Mouse (Mus musculus): ENCODE data around the gene Ddb1. TPM values are rescaled to one million over a fixed set of nuclear protein-coding genes. Genes with fewer than 3 reads are reported as not detected.

Ddb1 gene
- total and polyA plus RNA-seq, 3 experiments: 299 to 406 (median 319) TPM

- DNase-seq (ENCODE audit: extremely low read depth): no peak
- H3K79me2 ChIP-seq (replicated peaks; ENCODE audit: control insufficient read depth, extremely low read depth, insufficient read depth, poor library complexity, severe bottlenecking): no peaks in the 10 kb centered on the region
- no peak overlapping the region for H3K27ac ChIP-seq (ENCODE audit: insufficient read depth, low read depth)
- TF ChIP-seq RCOR1 (conservative IDR thresholded peaks at IDR 0.05; ENCODE audit: low read depth, low read length): no peak
- TF ChIP-seq PAX5 (IDR thresholded peaks at IDR 0.05; ENCODE audit: low read length): no peak
- TF ChIP-seq RAD21 (IDR thresholded peaks at IDR 0.05; ENCODE audit: low read depth, low read length): no peak
- no peak for TF ChIP-seq HCFC1 (IDR thresholded peaks at IDR 0.05; ENCODE audit: low read depth, low read length)
- TF ChIP-seq E2F4 (IDR thresholded peaks at IDR 0.05; ENCODE audit: insufficient replicate concordance, low read depth, low read length): no peak
- TF ChIP-seq CHD1 (IDR thresholded peaks at IDR 0.05; ENCODE audit: low read depth, low read length): no peak
- TF ChIP-seq ZMIZ1 (IDR thresholded peaks at IDR 0.05; ENCODE audit: low read depth, low read length): no peak
- TF ChIP-seq ZNF384 (IDR thresholded peaks at IDR 0.05; ENCODE audit: low read depth, low read length): no peak
- in situ Hi-C loops (cut with MboI; ENCODE audit: low pct_ligation_motif_present, low pct_unique_long_range_greater_than_20kb, low sequenced_read_pairs): loop anchor here (5.0 to 10.0 kb wide), 2 partner anchors 35 to 293 kb away; no protein-coding TSS in a partner anchor
- no peak overlapping the region for H3K4me3 ChIP-seq (replicated peaks in 1 of 3; ENCODE audit: low read depth in 2 of 3, low read length in 2 of 3, poor library complexity in 1 of 3)
- H3K4me1 ChIP-seq (ENCODE audit: control insufficient read depth in 1 of 2, insufficient read depth in 2 of 2): peaks cover 7 to 17% of the 10 kb centered on the region in 2 experiments
- no peaks in the 10 kb centered on the region for H3K27me3 ChIP-seq (replicated peaks)
- dilution Hi-C loops (cut with MboI; ENCODE audit: extremely low pct_ligation_motif_present, extremely low pct_unique_long_range_greater_than_20kb, low sequenced_read_pairs): no loop called here
- H3K4me2 ChIP-seq (ENCODE audit: insufficient read depth, low read depth, poor library complexity, severe bottlenecking): no peak overlapping the region
- no peak overlapping the region for H3K9ac ChIP-seq (ENCODE audit: insufficient read depth, low read depth)
- H3K36me3 ChIP-seq (replicated peaks in 1 of 2; ENCODE audit: control insufficient read depth in 1 of 2, insufficient read depth in 1 of 2, low read length in 1 of 2): no peaks in the 10 kb centered on the region
- no peaks in the 10 kb centered on the region for H3K9me3 ChIP-seq (replicated peaks; ENCODE audit: low read length)
These were observed 66.8 kb downstream of the Ddb1 start for GRCm38 (mm10) chr19:10671854-10672417.

DNA sequence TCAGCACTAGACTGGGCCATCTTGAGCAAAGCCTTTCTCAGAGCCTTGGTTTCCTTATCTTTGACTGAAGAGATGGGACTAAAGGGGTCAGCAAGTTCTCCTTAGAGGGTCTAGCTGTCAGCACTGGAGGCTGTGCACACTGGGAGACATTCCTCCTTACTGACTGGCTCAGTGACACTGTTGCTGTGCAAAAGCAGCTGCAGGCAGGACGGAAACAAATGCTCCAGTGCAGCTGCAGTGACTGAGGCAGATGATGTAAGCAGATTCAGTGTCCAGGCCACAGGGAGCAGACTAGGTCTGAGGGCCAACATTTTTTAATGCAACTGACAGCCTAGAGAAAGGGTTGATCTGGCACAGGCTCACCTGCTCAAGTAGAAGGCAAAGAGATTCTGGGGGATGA lies 68.1 kb downstream of the Ddb1 start:
- no peak overlapping the region for H3K4me2 ChIP-seq (ENCODE audit: insufficient read depth, low read depth, poor library complexity, severe bottlenecking)
- TF ChIP-seq MXI1 (IDR thresholded peaks at IDR 0.05; ENCODE audit: low read depth, low read length) (no peak), EP300 (IDR thresholded peaks at IDR 0.05; ENCODE audit: low read length) (no peak), PAX5 (IDR thresholded peaks at IDR 0.05; ENCODE audit: low read length) (no peak)
- H3K4me1 ChIP-seq (ENCODE audit: control insufficient read depth in 1 of 2, insufficient read depth in 2 of 2): peaks cover 7 to 16% of the 10 kb centered on the region in 2 experiments
- no peaks in the 10 kb centered on the region for H3K27me3 ChIP-seq (replicated peaks)
- H3K27ac ChIP-seq (ENCODE audit: insufficient read depth, low read depth): no peak overlapping the region
- no peaks in the 10 kb centered on the region for H3K9me3 ChIP-seq (replicated peaks; ENCODE audit: low read length)
- DNase-seq (ENCODE audit: extremely low read depth): no peak
- no peaks in the 10 kb centered on the region for H3K36me3 ChIP-seq (replicated peaks in 1 of 2; ENCODE audit: control insufficient read depth in 1 of 2, insufficient read depth in 1 of 2, low read length in 1 of 2)
- dilution Hi-C loops (cut with MboI; ENCODE audit: extremely low pct_ligation_motif_present, extremely low pct_unique_long_range_greater_than_20kb, low sequenced_read_pairs) (no loop called here), in situ Hi-C loops (cut with MboI; ENCODE audit: low pct_ligation_motif_present, low pct_unique_long_range_greater_than_20kb, low sequenced_read_pairs) (loop anchor here (5.0 to 10.0 kb wide), 2 partner anchors 34 to 292 kb away; no protein-coding TSS in a partner anchor)
- H3K79me2 ChIP-seq (replicated peaks; ENCODE audit: control insufficient read depth, extremely low read depth, insufficient read depth, poor library complexity, severe bottlenecking): no peaks in the 10 kb centered on the region
- no peak overlapping the region for H3K9ac ChIP-seq (ENCODE audit: insufficient read depth, low read depth)
- H3K4me3 ChIP-seq (replicated peaks in 1 of 3; ENCODE audit: low read depth in 2 of 3, low read length in 2 of 3, poor library complexity in 1 of 3): no peak overlapping the region

- DNase-seq (ENCODE audit: extremely low read depth): no peak
These were observed 71.5 kb downstream of the Ddb1 start for GRCm38 (mm10) chr19:10676656-10677055.

More at GRCm38 (mm10) chr19:10676656-10677055, 71.5 kb downstream of the Ddb1 start:
- Histone ChIP-seq H3K4me2 (ENCODE audit: insufficient read depth, low read depth, poor library complexity, severe bottlenecking) (no peak overlapping the region), H3K4me1 (ENCODE audit: control insufficient read depth in 1 of 2, insufficient read depth in 2 of 2) (peaks cover 0 to 5% of the 10 kb centered on the region in 2 experiments; a peak in 3 of 4 replicates), H3K9me3 (replicated peaks; ENCODE audit: low read length) (no peaks in the 10 kb centered on the region), H3K27ac (ENCODE audit: insufficient read depth, low read depth) (no peak overlapping the region), H3K9ac (ENCODE audit: insufficient read depth, low read depth) (no peak overlapping the region), H3K36me3 (replicated peaks in 1 of 2; ENCODE audit: control insufficient read depth in 1 of 2, insufficient read depth in 1 of 2, low read length in 1 of 2) (no peaks in the 10 kb centered on the region), H3K27me3 (replicated peaks) (no peaks in the 10 kb centered on the region), H3K79me2 (replicated peaks; ENCODE audit: control insufficient read depth, extremely low read depth, insufficient read depth, poor library complexity, severe bottlenecking) (no peaks in the 10 kb centered on the region), H3K4me3 (replicated peaks in 1 of 3; ENCODE audit: low read depth in 2 of 3, low read length in 2 of 3, poor library complexity in 1 of 3) (no peak overlapping the region)
- dilution Hi-C loops (cut with MboI; ENCODE audit: extremely low pct_ligation_motif_present, extremely low pct_unique_long_range_greater_than_20kb, low sequenced_read_pairs): no loop called here
- in situ Hi-C loops (cut with MboI; ENCODE audit: low pct_ligation_motif_present, low pct_unique_long_range_greater_than_20kb, low sequenced_read_pairs): loop anchor here (10.0 kb wide), 1 partner anchor 288 kb away; no protein-coding TSS in a partner anchor
- TF ChIP-seq MYC (IDR thresholded peaks at IDR 0.05; ENCODE audit: low read depth, low read length): no peak
- TF ChIP-seq MAX (IDR thresholded peaks at IDR 0.05; ENCODE audit: low read length): no peak
- TF ChIP-seq CHD2 (IDR thresholded peaks at IDR 0.05; ENCODE audit: low read length): no peak
- no peak for TF ChIP-seq ETS1 (conservative IDR thresholded peaks at IDR 0.05; ENCODE audit: low read depth, low read length)
- TF ChIP-seq ELF1 (IDR thresholded peaks at IDR 0.05; ENCODE audit: low read depth, low read length): no peak
- no peak for TF ChIP-seq MEF2A (IDR thresholded peaks at IDR 0.05; ENCODE audit: borderline replicate concordance, low read depth, low read length)
- no peak for TF ChIP-seq NRF1 (IDR thresholded peaks at IDR 0.05; ENCODE audit: low read depth, low read length)
- TF ChIP-seq JUND (conservative IDR thresholded peaks at IDR 0.05; ENCODE audit: low read depth, low read length): no peak
- TF ChIP-seq MAZ (IDR thresholded peaks at IDR 0.05; ENCODE audit: low read depth, low read length): no peak
- no peak for TF ChIP-seq NELFE (IDR thresholded peaks at IDR 0.05; ENCODE audit: low read depth, low read length)
- no peak for TF ChIP-seq UBTF (IDR thresholded peaks at IDR 0.05; ENCODE audit: low read depth, low read length)
- no peak for TF ChIP-seq ZKSCAN1 (IDR thresholded peaks at IDR 0.05; ENCODE audit: borderline replicate concordance, low read depth, low read length)
- TF ChIP-seq SIN3A (IDR thresholded peaks at IDR 0.05; ENCODE audit: low read length): no peak
- TF ChIP-seq POLR2AphosphoS2 (IDR thresholded peaks at IDR 0.05; ENCODE audit: low read depth, low read length): no peak
- TF ChIP-seq TCF12 (IDR thresholded peaks at IDR 0.05; ENCODE audit: low read depth, low read length): no peak

All from CH12.LX (cell line).